Mouse (Mus musculus) testis, adult 2 months (tissue): ENCODE data around the gene Abca6. TPM values are rescaled to one million over a fixed set of nuclear protein-coding genes. Genes with fewer than 3 reads are reported as not detected.

Source experiments
- H3K27ac ChIP-seq: fragments of 200-500 bp; 2 replicates; pipeline ENCODE4 v1.5.1; 2012; ENCODE audit warnings: low read depth, low read length; ENCODE audit not compliant: control insufficient read depth, insufficient read depth
- H3K27me3 ChIP-seq: fragments of 200-500 bp; 2 replicates; pipeline ENCODE4 v1.6.1; 2012; ENCODE audit warnings: mild to moderate bottlenecking, low read length, moderate library complexity; ENCODE audit not compliant: control insufficient read depth, insufficient read depth
- H3K36me3 ChIP-seq: fragments of 200-500 bp; 2 replicates; pipeline ENCODE4 v1.6.1; 2012; ENCODE audit warnings: mild to moderate bottlenecking, low read length; ENCODE audit not compliant: control insufficient read depth, insufficient read depth
- H3K4me1 ChIP-seq: fragments of 200-500 bp; 2 replicates; pipeline ENCODE4 v1.6.1; 2012; ENCODE audit warnings: low read length; ENCODE audit not compliant: control insufficient read depth, insufficient read depth
- H3K4me3 ChIP-seq: fragments of 200-500 bp; 2 replicates; pipeline ENCODE4 v1.5.1; 2012; ENCODE audit warnings: low read depth, mild to moderate bottlenecking, low read length, moderate library complexity, mixed read lengths; ENCODE audit not compliant: control insufficient read depth
- CTCF ChIP-seq: fragments of 200-500 bp; IDR thresholded peaks from 2 replicates; pipeline ENCODE4 v1.5.1; 2012; ENCODE audit warnings: low read depth, mild to moderate bottlenecking, inconsistent platforms, low read length, moderate library complexity; ENCODE audit not compliant: control insufficient read depth, insufficient read depth, insufficient replicate concordance
- POLR2A ChIP-seq: fragments of 200-500 bp; IDR thresholded peaks from 2 replicates; pipeline ENCODE4 v1.6.1; 2012; ENCODE audit warnings: low read depth, mild to moderate bottlenecking, inconsistent platforms, low read length, moderate library complexity; ENCODE audit not compliant: control insufficient read depth
- polyA plus RNA-seq: library from polyadenylated mRNA; depleted of rRNA; stranded (reverse); fragments of >200 nt; gene quantifications from 2 replicates; pipeline ENCODE4 v1.2.3, GENCODE M21; 2012; rRNA removed

Abca6 gene
- polyA plus RNA-seq, 1 experiment = 0.51 TPM

- Histone ChIP-seq H3K36me3 (no peaks in the 10 kb centered on the region), H3K27ac (no peak overlapping the region), H3K27me3 (no peaks in the 10 kb centered on the region), H3K4me3 (no peak overlapping the region), H3K4me1 (peaks cover 4% of the 10 kb centered on the region; the same call in 1 of the 2 replicates)
- TF ChIP-seq POLR2A (no peak), CTCF (no peak)
Observed at GRCm38 (mm10) chr11:110147640-110148039, 103.9 kb downstream of the Abca6 start.

DNA sequence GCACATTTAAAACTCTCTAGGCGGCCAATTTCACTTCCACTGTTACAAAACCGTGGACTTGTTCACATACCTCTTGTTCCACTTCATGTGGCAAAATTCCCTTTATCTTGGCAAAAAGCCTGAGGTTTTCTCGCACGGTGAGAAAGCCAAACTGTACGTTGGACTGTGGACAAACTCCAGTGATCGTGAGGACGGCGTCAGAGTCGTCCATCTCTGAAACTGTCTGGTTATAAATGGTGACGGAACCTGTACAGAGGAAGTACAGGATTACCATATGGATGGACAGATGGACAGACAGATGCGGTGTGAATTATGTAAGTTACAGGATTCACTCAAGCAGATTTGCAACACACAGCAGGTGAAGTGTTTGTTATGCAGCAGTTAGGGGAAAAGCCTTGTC lies 106.2 kb downstream of the Abca6 start:
- H3K4me3 ChIP-seq = no peak overlapping the region
- H3K36me3 ChIP-seq = no peaks in the 10 kb centered on the region
- no peak for TF ChIP-seq CTCF
- TF ChIP-seq POLR2A = no peak
- H3K27me3 ChIP-seq = no peaks in the 10 kb centered on the region
- peaks cover 4% of the 10 kb centered on the region; the same call in 1 of the 2 replicates for H3K4me1 ChIP-seq
- no peak overlapping the region for H3K27ac ChIP-seq

- TF ChIP-seq CTCF (no peak), POLR2A (no peak)
- Histone ChIP-seq H3K27ac (no peak overlapping the region), H3K4me1 (no peaks in the 10 kb centered on the region), H3K27me3 (no peaks in the 10 kb centered on the region), H3K36me3 (no peaks in the 10 kb centered on the region), H3K4me3 (no peak overlapping the region)
Observed at GRCm38 (mm10) chr11:110130760-110131159, 120.8 kb downstream of the Abca6 start.

Other genes with a start within 250 kb of the Abca6 start
- 1.6 and 2.7 TPM in 2 replicates for gene Abca8a, start 155.8 kb downstream of the Abca6 start, polyA plus RNA-seq
- gene Abca9, start 83.6 kb downstream of the Abca6 start, polyA plus RNA-seq = 3.3 and 4.2 TPM in 2 replicates
- 3.4 and 5.1 TPM in 2 replicates for gene Abca5, start 85.9 kb upstream of the Abca6 start, polyA plus RNA-seq
- 0.49 and 0.68 TPM in 2 replicates for gene Map2k6, start 147.3 kb upstream of the Abca6 start, polyA plus RNA-seq